Mouse (Mus musculus): Measurements from ENCODE around the gene Rcor2. TPM values are rescaled to one million over a fixed set of nuclear protein-coding genes. Genes with fewer than 3 reads are reported as not detected.

The Rcor2 gene
- total RNA-seq, 1 experiment = 161 TPM

DNA sequence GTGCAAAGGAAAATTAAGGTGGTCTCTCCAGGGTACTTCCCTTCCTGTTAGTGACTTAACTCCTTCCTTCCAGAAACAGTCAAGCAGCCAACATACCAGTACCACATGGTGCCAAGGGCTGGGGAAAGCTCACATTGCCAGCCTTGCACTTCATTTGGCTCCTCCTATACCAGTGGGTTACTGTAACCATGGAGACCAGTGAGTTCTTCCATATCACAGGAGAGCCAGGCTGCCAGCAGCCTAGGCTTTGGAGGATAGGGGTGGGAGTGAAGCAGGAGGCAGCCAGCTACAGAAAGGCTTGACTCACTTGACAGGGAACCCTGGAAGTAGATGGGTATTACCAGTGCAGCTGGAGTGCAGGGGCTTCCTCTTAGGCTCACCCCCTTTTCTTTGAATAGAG lies 31.9 kb downstream of the Rcor2 start:
- in situ Hi-C loops (cut with MboI; ENCODE audit: low sequenced_read_pairs in 2 of 2, unreplicated experiment in 2 of 2) = no loop called here
- Histone ChIP-seq H3K9ac (ENCODE audit: insufficient read depth, low read depth, low read length, poor library complexity, severe bottlenecking) (no peak overlapping the region), H3K9me3 (ENCODE audit: control insufficient read depth, insufficient read depth, low read depth, low read length) (no peaks in the 10 kb centered on the region), H3K4me1 (ENCODE audit: control insufficient read depth in 2 of 2, insufficient read depth in 2 of 2, low read length in 2 of 2, poor library complexity in 1 of 2) (peaks cover 0 to 15% of the 10 kb centered on the region in 2 experiments; a peak in 3 of 4 replicates), H3K4me3 (ENCODE audit: insufficient read depth in 1 of 2, low read depth in 1 of 2, low read length in 2 of 2, poor library complexity in 1 of 2, severe bottlenecking in 1 of 2) (no peak overlapping the region), H3K27ac (ENCODE audit: insufficient read depth, low read depth, low read length, poor library complexity, severe bottlenecking) (no peak overlapping the region), H3K36me3 (ENCODE audit: control insufficient read depth, insufficient read depth, low read length, poor library complexity, severe bottlenecking) (peaks cover 4% of the 10 kb centered on the region; the same call in 1 of the 2 replicates)
- DNase-seq (ENCODE audit: low read depth, low spot score) = no peak
- no peak for TF ChIP-seq MAFK (IDR thresholded peaks at IDR 0.05; ENCODE audit: insufficient read depth, low read depth, low read length)
- no peak for TF ChIP-seq ZNF384 (IDR thresholded peaks at IDR 0.05; ENCODE audit: low read depth, low read length)
- no peak for TF ChIP-seq ZC3H11A (IDR thresholded peaks at IDR 0.05; ENCODE audit: borderline replicate concordance, low read depth, low read length)
- no peak for TF ChIP-seq CHD2 (IDR thresholded peaks at IDR 0.05; ENCODE audit: low read depth, low read length)
- TF ChIP-seq HCFC1 (IDR thresholded peaks at IDR 0.05; ENCODE audit: borderline replicate concordance, insufficient read depth, low read length) = no peak

DNA sequence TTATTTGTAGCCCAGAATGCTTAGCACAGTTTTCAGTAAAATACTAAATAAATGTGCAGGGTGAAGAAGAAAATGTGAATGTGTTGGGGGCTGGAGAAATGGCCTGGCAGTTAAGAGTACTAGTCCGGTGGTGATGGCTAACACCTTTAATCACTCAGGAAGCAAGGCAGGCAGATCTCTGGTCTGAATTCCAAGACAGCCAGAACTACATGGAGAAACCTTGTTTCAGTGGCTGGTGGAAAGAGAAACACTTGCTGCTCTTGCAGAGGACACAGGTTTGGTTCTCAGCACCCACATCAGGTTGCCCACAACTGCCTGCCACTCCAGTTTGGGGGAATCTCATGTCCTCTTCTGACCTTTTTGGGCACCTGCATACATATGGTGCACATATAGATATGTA lies 33.0 kb downstream of the Rcor2 start:
- H3K36me3 ChIP-seq (ENCODE audit: control insufficient read depth, insufficient read depth, low read length, poor library complexity, severe bottlenecking) = peaks cover 2% of the 10 kb centered on the region; the same call in 1 of the 2 replicates
- H3K4me1 ChIP-seq (ENCODE audit: control insufficient read depth in 2 of 2, insufficient read depth in 2 of 2, low read length in 2 of 2, poor library complexity in 1 of 2) = peaks cover 0 to 8% of the 10 kb centered on the region in 2 experiments; a peak in 3 of 4 replicates
- no peak for TF ChIP-seq HCFC1 (IDR thresholded peaks at IDR 0.05; ENCODE audit: borderline replicate concordance, insufficient read depth, low read length)
- TF ChIP-seq ZC3H11A (IDR thresholded peaks at IDR 0.05; ENCODE audit: borderline replicate concordance, low read depth, low read length) = no peak
- TF ChIP-seq CHD2 (IDR thresholded peaks at IDR 0.05; ENCODE audit: low read depth, low read length) = no peak
- no peak for TF ChIP-seq MAFK (IDR thresholded peaks at IDR 0.05; ENCODE audit: insufficient read depth, low read depth, low read length)
- TF ChIP-seq ZNF384 (IDR thresholded peaks at IDR 0.05; ENCODE audit: low read depth, low read length) = no peak
- no peak overlapping the region for H3K27ac ChIP-seq (ENCODE audit: insufficient read depth, low read depth, low read length, poor library complexity, severe bottlenecking)
- in situ Hi-C loops (cut with MboI; ENCODE audit: low sequenced_read_pairs in 2 of 2, unreplicated experiment in 2 of 2) = no loop called here
- no peak overlapping the region for H3K9ac ChIP-seq (ENCODE audit: insufficient read depth, low read depth, low read length, poor library complexity, severe bottlenecking)
- no peak for DNase-seq (ENCODE audit: low read depth, low spot score)
- H3K4me3 ChIP-seq (ENCODE audit: insufficient read depth in 1 of 2, low read depth in 1 of 2, low read length in 2 of 2, poor library complexity in 1 of 2, severe bottlenecking in 1 of 2) = no peak overlapping the region
- no peaks in the 10 kb centered on the region for H3K9me3 ChIP-seq (ENCODE audit: control insufficient read depth, insufficient read depth, low read depth, low read length)

DNA sequence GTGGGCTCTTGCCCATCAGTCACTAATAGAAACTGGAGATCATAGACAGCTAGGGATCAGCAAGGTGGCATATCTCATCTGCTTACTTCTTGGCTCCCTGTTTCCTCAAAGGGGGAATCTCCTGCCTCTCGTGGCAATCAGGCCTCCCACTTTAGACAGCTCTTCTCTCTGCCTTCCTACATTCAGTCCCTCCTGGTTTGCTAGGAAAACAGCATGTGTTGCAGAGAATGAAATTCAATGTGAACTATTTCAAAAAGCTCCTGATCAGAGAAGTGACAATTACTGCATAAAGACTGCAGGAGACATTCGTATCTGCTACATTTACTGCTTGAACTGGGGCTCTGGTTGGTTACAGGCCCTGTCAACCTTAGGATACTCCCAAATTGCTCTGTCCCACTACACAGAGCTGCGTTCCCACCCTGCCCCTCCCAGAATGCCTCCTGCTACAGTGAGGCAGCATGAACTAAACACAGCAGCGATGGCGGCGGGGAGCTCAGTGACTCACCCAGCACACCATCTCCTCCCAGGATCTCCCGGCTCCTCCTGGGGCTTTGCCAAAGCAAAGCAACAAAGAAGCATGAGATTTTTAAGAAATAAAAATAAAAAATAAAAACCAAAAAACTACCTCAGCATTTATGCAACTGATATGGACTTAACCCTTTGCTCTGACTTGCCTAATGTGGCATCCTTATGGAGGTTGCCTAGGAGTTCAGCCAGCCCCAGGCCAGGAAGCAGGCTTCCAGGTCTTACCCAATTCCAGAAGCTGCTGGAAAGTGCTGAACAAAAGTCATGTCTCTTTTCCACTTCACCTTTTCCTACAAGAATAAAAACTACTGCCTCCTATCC lies 34.7 kb downstream of the Rcor2 start:
- peaks cover 2% of the 10 kb centered on the region; the same call in 1 of the 2 replicates for H3K36me3 ChIP-seq (ENCODE audit: control insufficient read depth, insufficient read depth, low read length, poor library complexity, severe bottlenecking)

DNA sequence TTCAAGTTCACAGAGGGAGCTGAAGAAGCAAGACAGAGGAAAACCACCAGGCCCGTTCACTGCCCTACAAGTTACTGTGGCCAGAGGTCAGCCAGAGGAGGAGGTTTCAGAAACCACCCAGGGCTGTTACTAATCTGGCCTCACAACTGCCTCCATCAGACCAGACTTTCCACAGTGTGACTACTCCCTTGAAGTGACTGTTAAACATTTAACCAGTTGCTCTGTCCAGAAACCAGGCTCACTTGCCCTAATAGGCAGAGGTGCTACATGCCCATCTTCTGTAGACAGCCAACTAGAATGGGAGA lies 35.3 kb downstream of the Rcor2 start:
- peaks cover 2% of the 10 kb centered on the region; the same call in 1 of the 2 replicates for H3K36me3 ChIP-seq (ENCODE audit: control insufficient read depth, insufficient read depth, low read length, poor library complexity, severe bottlenecking)
- TF ChIP-seq CHD2 (IDR thresholded peaks at IDR 0.05; ENCODE audit: low read depth, low read length) = no peak
- no peak for TF ChIP-seq HCFC1 (IDR thresholded peaks at IDR 0.05; ENCODE audit: borderline replicate concordance, insufficient read depth, low read length)
- TF ChIP-seq ZC3H11A (IDR thresholded peaks at IDR 0.05; ENCODE audit: borderline replicate concordance, low read depth, low read length) = no peak
- TF ChIP-seq MAFK (IDR thresholded peaks at IDR 0.05; ENCODE audit: insufficient read depth, low read depth, low read length) = no peak
- TF ChIP-seq ZNF384 (IDR thresholded peaks at IDR 0.05; ENCODE audit: low read depth, low read length) = no peak

More for the DNA sequence above, 34.7 kb downstream of the Rcor2 start:
- no peaks in the 10 kb centered on the region for H3K9me3 ChIP-seq (ENCODE audit: control insufficient read depth, insufficient read depth, low read depth, low read length)
- H3K9ac ChIP-seq (ENCODE audit: insufficient read depth, low read depth, low read length, poor library complexity, severe bottlenecking) = no peak overlapping the region
- H3K27ac ChIP-seq (ENCODE audit: insufficient read depth, low read depth, low read length, poor library complexity, severe bottlenecking) = no peak overlapping the region
- no peak for DNase-seq (ENCODE audit: low read depth, low spot score)
- H3K4me3 ChIP-seq (ENCODE audit: insufficient read depth in 1 of 2, low read depth in 1 of 2, low read length in 2 of 2, poor library complexity in 1 of 2, severe bottlenecking in 1 of 2) = no peak overlapping the region
- TF ChIP-seq HCFC1 (IDR thresholded peaks at IDR 0.05; ENCODE audit: borderline replicate concordance, insufficient read depth, low read length) = no peak
- TF ChIP-seq ZC3H11A (IDR thresholded peaks at IDR 0.05; ENCODE audit: borderline replicate concordance, low read depth, low read length) = no peak
- TF ChIP-seq ZNF384 (IDR thresholded peaks at IDR 0.05; ENCODE audit: low read depth, low read length) = no peak
- TF ChIP-seq MAFK (IDR thresholded peaks at IDR 0.05; ENCODE audit: insufficient read depth, low read depth, low read length) = no peak
- TF ChIP-seq CHD2 (IDR thresholded peaks at IDR 0.05; ENCODE audit: low read depth, low read length) = no peak
- in situ Hi-C loops (cut with MboI; ENCODE audit: low sequenced_read_pairs in 2 of 2, unreplicated experiment in 2 of 2) = no loop called here
- H3K4me1 ChIP-seq (ENCODE audit: control insufficient read depth in 2 of 2, insufficient read depth in 2 of 2, low read length in 2 of 2, poor library complexity in 1 of 2) = peaks cover 0 to 8% of the 10 kb centered on the region in 2 experiments; a peak in 1 of 4 replicates

More for the DNA sequence above, 35.3 kb downstream of the Rcor2 start:
- no peak for DNase-seq (ENCODE audit: low read depth, low spot score)
- in situ Hi-C loops (cut with MboI; ENCODE audit: low sequenced_read_pairs in 2 of 2, unreplicated experiment in 2 of 2) = no loop called here
- H3K4me1 ChIP-seq (ENCODE audit: control insufficient read depth in 2 of 2, insufficient read depth in 2 of 2, low read length in 2 of 2, poor library complexity in 1 of 2) = peaks cover 0 to 13% of the 10 kb centered on the region in 2 experiments; a peak in 2 of 4 replicates
- H3K9ac ChIP-seq (ENCODE audit: insufficient read depth, low read depth, low read length, poor library complexity, severe bottlenecking) = no peak overlapping the region
- H3K4me3 ChIP-seq (ENCODE audit: insufficient read depth in 1 of 2, low read depth in 1 of 2, low read length in 2 of 2, poor library complexity in 1 of 2, severe bottlenecking in 1 of 2) = no peak overlapping the region
- no peak overlapping the region for H3K27ac ChIP-seq (ENCODE audit: insufficient read depth, low read depth, low read length, poor library complexity, severe bottlenecking)
- no peaks in the 10 kb centered on the region for H3K9me3 ChIP-seq (ENCODE audit: control insufficient read depth, insufficient read depth, low read depth, low read length)

Measured in ES-E14 (cell line).